Mouse (Mus musculus) cerebellum, postnatal 14 days (tissue): Measurements from ENCODE around the gene L3hypdh.
A peak's percentile ranks its signal among the peaks of the same experiment; 100 is the strongest.
"Not testable (repeated sequence)": the region's sequence is repeated elsewhere in the genome, so short reads cannot be mapped to it uniquely, and the experiment has no call there.

ENCODE experiments used
- DNase-seq, 2 experiments: peaks; one replicate each; pipeline ENCODE4 v3.0.0; 2021; ENCODE audit warnings: mixed read lengths in 2 of 2

The L3hypdh gene

GRCm38 (mm10) chr12:72052571-72052970 lies 32.7 kb downstream of the L3hypdh start:
- no peak for DNase-seq

- no peak for DNase-seq
These were observed 34.4 kb downstream of the L3hypdh start for GRCm38 (mm10) chr12:72050821-72051220.

DNA sequence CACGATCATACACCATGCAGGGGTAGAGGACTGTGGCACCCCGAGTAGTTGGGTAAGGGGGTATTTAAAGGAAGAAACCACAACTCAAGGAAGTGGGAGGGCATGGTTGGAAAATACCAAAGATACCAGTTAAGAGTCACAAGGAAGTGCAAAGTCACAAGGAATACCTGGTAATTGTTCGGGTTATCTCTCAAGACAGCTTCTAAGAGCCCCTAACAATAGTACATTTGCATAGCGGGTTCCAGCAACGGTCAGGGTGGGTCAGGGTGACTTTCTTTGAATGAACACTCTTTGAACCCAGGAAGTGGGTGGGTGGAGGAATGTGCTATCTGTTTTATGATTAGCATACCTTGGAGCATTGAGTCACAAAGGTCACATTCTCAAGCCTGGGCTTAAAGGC lies 35.1 kb downstream of the L3hypdh start:
- DNase-seq = not testable (repeated sequence)

- DNase-seq = peak in 1 of 2 experiments; percentile 12
These were observed 37.7 kb downstream of the L3hypdh start for GRCm38 (mm10) chr12:72047513-72047912.

- DNase-seq = no peak
These were observed 44.0 kb downstream of the L3hypdh start for GRCm38 (mm10) chr12:72041238-72041637.

- DNase-seq = no peak
These were observed 45.7 kb downstream of the L3hypdh start for GRCm38 (mm10) chr12:72039501-72039900.

DNA sequence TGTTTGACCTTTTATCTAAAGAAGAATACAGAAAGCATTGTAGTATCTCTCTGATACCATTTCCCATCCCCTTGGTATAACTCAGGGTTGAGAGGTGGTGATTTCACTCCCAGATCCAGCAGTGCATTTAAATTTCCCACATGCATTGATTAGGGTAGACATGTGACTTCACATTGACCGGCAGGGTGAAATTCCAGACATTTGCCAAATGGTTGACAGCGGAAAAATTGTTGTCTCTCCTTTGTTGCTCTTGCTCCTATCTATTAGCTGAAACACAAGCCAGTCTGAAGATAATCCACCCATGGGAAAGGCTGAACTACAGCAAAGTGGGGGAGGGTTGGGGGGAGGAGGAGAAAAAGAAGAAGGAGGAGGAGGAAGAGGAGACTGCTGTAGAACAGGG lies 46.4 kb downstream of the L3hypdh start:
- no peak for DNase-seq

DNA sequence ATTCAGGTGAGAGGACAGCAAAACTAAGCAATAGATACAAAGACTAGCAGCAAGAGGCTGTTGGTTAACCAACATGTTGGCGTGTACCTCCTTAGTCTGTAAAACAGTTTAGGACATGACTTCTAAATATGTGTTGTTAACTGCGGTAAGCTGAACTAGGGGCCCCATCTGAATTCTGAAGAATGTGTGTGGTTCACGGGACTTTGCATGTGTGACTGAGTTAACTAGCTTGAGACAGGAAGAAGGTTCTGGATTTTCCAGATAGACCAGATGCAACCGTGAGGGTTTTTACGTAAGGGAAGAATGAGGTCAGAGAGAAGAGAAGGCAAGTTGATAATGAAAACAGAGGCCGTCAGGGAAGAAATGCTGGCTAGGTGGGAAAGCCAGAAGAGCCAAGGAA lies 48.2 kb downstream of the L3hypdh start:
- DNase-seq = no peak

DNA sequence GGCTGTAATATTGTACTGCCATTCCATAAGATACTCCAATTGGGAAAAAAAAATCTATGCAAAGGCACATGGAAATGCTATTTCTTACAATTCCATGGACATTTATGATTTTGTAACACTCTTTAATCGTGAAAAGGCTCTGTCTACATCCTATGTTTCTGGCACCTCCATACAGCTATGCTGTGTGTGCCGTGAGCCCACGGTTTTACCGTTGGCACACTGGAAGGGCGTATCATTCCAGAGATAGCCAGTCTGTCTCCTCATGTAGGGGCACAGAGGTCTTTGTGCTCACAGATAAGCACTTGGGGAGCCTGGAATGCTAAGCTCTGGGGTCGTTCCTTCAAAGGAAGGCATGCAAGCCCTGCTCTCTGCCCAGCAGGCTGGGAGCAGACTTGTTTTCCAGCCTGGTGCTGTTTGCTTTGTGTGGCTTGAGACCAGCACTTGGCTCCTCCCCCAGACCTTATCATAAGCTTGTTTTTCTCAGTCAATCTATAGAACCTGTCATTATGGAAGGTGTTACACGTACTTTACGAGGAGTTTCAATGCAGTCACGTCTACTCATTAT lies 49.1 kb downstream of the L3hypdh start:
- no peak for DNase-seq

DNA sequence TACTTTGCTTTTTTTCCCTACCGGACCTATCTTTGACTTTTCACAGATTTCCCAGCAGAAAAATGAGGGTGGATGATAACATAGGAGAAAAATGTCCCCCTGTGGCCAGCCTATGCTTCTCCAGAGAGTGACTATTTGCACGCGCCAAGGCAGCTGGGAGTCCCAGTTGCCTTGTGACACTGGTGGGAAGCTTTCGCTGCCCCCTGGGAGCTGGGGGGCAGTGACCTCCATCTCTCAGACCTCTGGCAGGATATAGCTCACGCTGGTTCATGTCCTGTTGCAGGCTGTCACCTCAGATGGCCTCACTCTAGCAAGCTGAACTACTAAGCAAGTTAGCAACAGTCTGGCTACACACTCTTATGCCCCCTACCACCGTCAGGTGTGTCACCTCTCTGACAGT lies 53.4 kb downstream of the L3hypdh start:
- DNase-seq = no peak

GRCm38 (mm10) chr12:72031171-72031570 lies 54.1 kb downstream of the L3hypdh start:
- no peak for DNase-seq

DNA sequence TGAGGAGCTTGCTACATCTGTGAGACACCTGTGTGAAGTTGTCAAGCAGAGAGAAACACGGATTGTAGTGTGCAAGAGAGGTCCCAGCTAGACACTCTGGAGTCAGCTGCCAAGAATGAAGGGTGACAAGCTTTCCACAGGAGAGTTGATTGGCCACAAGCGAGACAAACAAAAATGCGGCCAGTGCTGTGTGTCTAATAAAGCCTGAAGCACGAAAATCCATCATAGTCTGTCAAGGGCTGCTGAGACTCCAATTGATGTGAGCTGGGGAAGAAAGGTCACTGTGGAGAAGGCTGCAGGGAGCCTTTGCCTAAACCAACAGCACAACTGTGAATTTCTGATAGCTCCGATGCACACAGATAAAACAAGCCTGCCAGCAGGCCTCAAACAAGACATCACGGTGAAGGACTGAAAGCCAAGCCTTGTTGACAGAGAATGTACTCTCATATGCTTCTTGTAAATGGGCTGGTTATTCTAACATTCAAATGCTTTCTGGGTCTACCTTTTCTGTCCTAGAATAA lies 59.9 kb downstream of the L3hypdh start:
- DNase-seq = no peak

GRCm38 (mm10) chr12:72023572-72023971 lies 61.7 kb downstream of the L3hypdh start:
- DNase-seq = no peak
